Mouse (Mus musculus) liver, adult 2 months (tissue): ENCODE data around the gene Dock9.

Experiments
- CTCF ChIP-seq: fragments of 200-500 bp; IDR thresholded peaks from 2 replicates; pipeline ENCODE4 v1.5.1; 2011; ENCODE audit warnings: low read depth, low read length, control low read depth
- POLR2A ChIP-seq: fragments of 200-500 bp; IDR thresholded peaks from 2 replicates; pipeline ENCODE4 v1.6.1; 2011; ENCODE audit warnings: low read length, control low read depth; ENCODE audit not compliant: insufficient read depth; ENCODE audit errors: extremely low read depth

GRCm38 (mm10) chr14:121838161-121838560 lies 40.5 kb upstream of the Dock9 start:
- TF ChIP-seq CTCF (no peak), POLR2A (no peak)
